27 mouse cellular contexts compared by ENCODE assay signal in genomic region chr5:134009843-134010242, GRCm38 (mm10).
A peak's percentile ranks its signal among the peaks of the same experiment; 100 is the strongest.
DNase-seq lines count a peak whose midpoint lies in the region; ATAC-seq lines count a peak whose summit lies in the region.
"Had no signal": no experiment of that assay in that cellular context is flagged by ENCODE, and none has a peak within 500 bp of the region (broad histone marks: within the 10 kb centered on the region; RNA-seq: fewer than 3 reads in every experiment).

No protein-coding gene starts in this region.

- ATAC-seq in embryonic facial prominence, embryonic 11.5 days (replicated peaks; ENCODE audit: insufficient number of reproducible peaks, low FRiP score, low TSS enrichment, low read depth), result no peak
- no peak for ATAC-seq in midbrain, embryonic 14.5 days (ENCODE audit: low FRiP score, low TSS enrichment)
- ATAC-seq in midbrain, embryonic 15.5 days (replicated peaks), result no peak
- ATAC-seq in limb, embryonic 11.5 days (ENCODE audit: insufficient number of reproducible peaks, low FRiP score, low TSS enrichment, low read depth), result no peak
- ATAC-seq: activated CD4-positive, CD25-positive, alpha-beta regulatory T cell, adult 4 months; forebrain, embryonic 15.5 days; intestine, embryonic 16.5 days had no signal

- peak; percentile 71 for DNase-seq in embryonic facial prominence, embryonic 11.5 days (ENCODE audit: low spot score)
- DNase-seq in embryonic facial prominence, embryonic 10.5 days (ENCODE audit: low spot score), result no peak
- DNase-seq in midbrain, embryonic 14.5 days, result peak; percentile 23
- DNase-seq in limb, embryonic 11.5 days (ENCODE audit: low spot score), result peak; percentile 56
- DNase-seq in mesoderm, embryonic 11.5 days (ENCODE audit: low read depth, low spot score), result peak; percentile 39
- DNase-seq in heart, adult 11 months, result no peak
- no peak for DNase-seq in cerebellum, adult 9-10 months
- DNase-seq: adrenal gland, adult 2 months; cerebellum, adult 8-10 months; cerebellum, postnatal 36 days; kidney, adult 9 months; kidney, postnatal 10 days; layer of hippocampus, postnatal 36 days; lung, embryonic 14.5 days; lung, postnatal 14 days; retina, postnatal 1 day; right cerebral cortex, postnatal 14 days had no signal

- H3K4me1 ChIP-seq in embryonic facial prominence, embryonic 11.5 days (ENCODE audit: control insufficient read depth, insufficient read depth, low read length), result peaks cover under 1% of the 10 kb centered on the region; the same call in 1 of the 2 replicates
- H3K4me1 ChIP-seq in embryonic facial prominence, embryonic 10.5 days, result peaks cover 35% of the 10 kb centered on the region
- H3K4me1 ChIP-seq in midbrain, embryonic 14.5 days (ENCODE audit: control insufficient read depth, insufficient read depth, low read length), result peaks cover 12% of the 10 kb centered on the region
- H3K4me1 ChIP-seq in midbrain, embryonic 15.5 days, result peaks cover 17% of the 10 kb centered on the region
- H3K4me1 ChIP-seq in limb, embryonic 11.5 days (ENCODE audit: control insufficient read depth, insufficient read depth, low read length), result peaks cover 16% of the 10 kb centered on the region; the same call in 1 of the 2 replicates
- H3K4me1 ChIP-seq: liver, embryonic 15.5 days had no signal

- no peaks in the 10 kb centered on the region for H3K27me3 ChIP-seq in embryonic facial prominence, embryonic 11.5 days (ENCODE audit: control insufficient read depth, insufficient read depth, low read length)
- peaks cover 16% of the 10 kb centered on the region for H3K27me3 ChIP-seq in embryonic facial prominence, embryonic 10.5 days (replicated peaks; ENCODE audit: low read depth, poor library complexity, severe bottlenecking)
- H3K27me3 ChIP-seq in midbrain, embryonic 14.5 days (ENCODE audit: control insufficient read depth, insufficient read depth, low read length), result no peaks in the 10 kb centered on the region; the same call in 1 of the 2 replicates
- H3K27me3 ChIP-seq in midbrain, embryonic 15.5 days (replicated peaks), result 0 out of 2 replicates have a peak, but pooled peaks cover 5% of the 10 kb centered on the region
- H3K27me3 ChIP-seq in limb, embryonic 11.5 days (ENCODE audit: control insufficient read depth, insufficient read depth, low read length), result no peaks in the 10 kb centered on the region
- H3K27me3 ChIP-seq: CH12.LX; forebrain, embryonic 15.5 days; liver, embryonic 15.5 days had no signal

- no peak overlapping the region for H3K9ac ChIP-seq in embryonic facial prominence, embryonic 11.5 days (replicated peaks; ENCODE audit: low read length)
- no peak overlapping the region for H3K9ac ChIP-seq in midbrain, embryonic 14.5 days (replicated peaks; ENCODE audit: low read length)
- H3K9ac ChIP-seq in midbrain, embryonic 15.5 days, result no peak overlapping the region
- no peak overlapping the region for H3K9ac ChIP-seq in limb, embryonic 11.5 days (ENCODE audit: low read length)
- H3K9ac ChIP-seq: forebrain, embryonic 15.5 days; heart, embryonic 15.5 days; hindbrain, embryonic 15.5 days; liver, embryonic 15.5 days; lung, embryonic 14.5 days had no signal

- no peak overlapping the region for H3K27ac ChIP-seq in embryonic facial prominence, embryonic 11.5 days (replicated peaks; ENCODE audit: low read depth, low read length)
- H3K27ac ChIP-seq in embryonic facial prominence, embryonic 10.5 days (replicated peaks), result no peak overlapping the region; the same call in 1 of the 2 replicates
- no peak overlapping the region for H3K27ac ChIP-seq in midbrain, embryonic 14.5 days (replicated peaks; ENCODE audit: low read depth, low read length)
- no peak overlapping the region for H3K27ac ChIP-seq in midbrain, embryonic 15.5 days
- H3K27ac ChIP-seq in limb, embryonic 11.5 days (replicated peaks; ENCODE audit: low read depth, low read length), result no peak overlapping the region
- H3K27ac ChIP-seq: forebrain, embryonic 15.5 days; heart, embryonic 10.5 days; heart, embryonic 15.5 days; hindbrain, embryonic 15.5 days; liver, embryonic 15.5 days; midbrain, embryonic 10.5 days had no signal

- WGBS in embryonic facial prominence, embryonic 11.5 days, result 60% methylated on average over 14 of the region's 14 CpGs
- WGBS in embryonic facial prominence, embryonic 10.5 days, result 78% methylated on average over 14 of the region's 14 CpGs
- 66% methylated on average over 14 of the region's 14 CpGs for WGBS in midbrain, embryonic 14.5 days
- 71% methylated on average over 14 of the region's 14 CpGs for WGBS in midbrain, embryonic 15.5 days
- 55% methylated on average over 14 of the region's 14 CpGs for WGBS in limb, embryonic 11.5 days

- no peak overlapping the region for H3K4me2 ChIP-seq in embryonic facial prominence, embryonic 11.5 days (ENCODE audit: low read depth, low read length)
- no peak overlapping the region for H3K4me2 ChIP-seq in midbrain, embryonic 14.5 days (ENCODE audit: low read length)
- H3K4me2 ChIP-seq in midbrain, embryonic 15.5 days, result no peak overlapping the region
- no peak overlapping the region for H3K4me2 ChIP-seq in limb, embryonic 11.5 days (ENCODE audit: low read depth, severe bottlenecking)
- H3K4me2 ChIP-seq: forebrain, embryonic 15.5 days; heart, embryonic 15.5 days; hindbrain, embryonic 15.5 days; liver, embryonic 15.5 days; lung, embryonic 14.5 days had no signal

- H3K9me3 ChIP-seq in embryonic facial prominence, embryonic 11.5 days (replicated peaks; ENCODE audit: control insufficient read depth, low read length), result no peaks in the 10 kb centered on the region
- H3K9me3 ChIP-seq in embryonic facial prominence, embryonic 10.5 days, result no peaks in the 10 kb centered on the region
- H3K9me3 ChIP-seq in midbrain, embryonic 14.5 days (ENCODE audit: control insufficient read depth, low read length), result no peaks in the 10 kb centered on the region
- H3K9me3 ChIP-seq in midbrain, embryonic 15.5 days, result no peaks in the 10 kb centered on the region
- H3K9me3 ChIP-seq in limb, embryonic 11.5 days (ENCODE audit: control insufficient read depth, low read length), result no peaks in the 10 kb centered on the region
- H3K9me3 ChIP-seq: forebrain, embryonic 15.5 days; heart, embryonic 10.5 days; heart, embryonic 15.5 days; hindbrain, embryonic 15.5 days; liver, embryonic 15.5 days; midbrain, embryonic 10.5 days had no signal

- no peaks in the 10 kb centered on the region for H3K36me3 ChIP-seq in embryonic facial prominence, embryonic 11.5 days (replicated peaks; ENCODE audit: control insufficient read depth, insufficient read depth, low read depth, low read length)
- no peaks in the 10 kb centered on the region for H3K36me3 ChIP-seq in embryonic facial prominence, embryonic 10.5 days (replicated peaks)
- no peaks in the 10 kb centered on the region for H3K36me3 ChIP-seq in midbrain, embryonic 14.5 days (ENCODE audit: control insufficient read depth, insufficient read depth, low read length)
- no peaks in the 10 kb centered on the region for H3K36me3 ChIP-seq in midbrain, embryonic 15.5 days (replicated peaks)
- H3K36me3 ChIP-seq in limb, embryonic 11.5 days (ENCODE audit: control insufficient read depth, insufficient read depth, low read length), result no peaks in the 10 kb centered on the region
- H3K36me3 ChIP-seq: forebrain, embryonic 15.5 days; heart, embryonic 10.5 days; heart, embryonic 15.5 days; hindbrain, embryonic 15.5 days; liver, embryonic 15.5 days; midbrain, embryonic 10.5 days had no signal

- H3K4me3 ChIP-seq in embryonic facial prominence, embryonic 11.5 days (ENCODE audit: low read depth, low read length), result no peak overlapping the region
- H3K4me3 ChIP-seq in embryonic facial prominence, embryonic 10.5 days, result no peak overlapping the region
- no peak overlapping the region for H3K4me3 ChIP-seq in midbrain, embryonic 14.5 days (replicated peaks; ENCODE audit: low read depth, low read length)
- no peak overlapping the region for H3K4me3 ChIP-seq in midbrain, embryonic 15.5 days
- H3K4me3 ChIP-seq in limb, embryonic 11.5 days (ENCODE audit: low read depth, low read length), result no peak overlapping the region
- H3K4me3 ChIP-seq: forebrain, embryonic 15.5 days; heart, embryonic 10.5 days; heart, embryonic 15.5 days; hindbrain, embryonic 15.5 days; liver, embryonic 15.5 days; midbrain, embryonic 10.5 days had no signal

Comparison
In these comparisons a context has a peak if more than half of its experiments do, and no peak if none do; other contexts are left out.
1. DNase-seq: peak in embryonic facial prominence, embryonic 11.5 days (single experiment), midbrain, embryonic 14.5 days (single experiment), limb, embryonic 11.5 days (single experiment) and mesoderm, embryonic 11.5 days (single experiment); none in embryonic facial prominence, embryonic 10.5 days (single experiment), heart, adult 11 months (single experiment) and cerebellum, adult 9-10 months (single experiment).